Mouse (Mus musculus): ENCODE measurements around the gene Leprot.

Gene Leprot

GRCm38 (mm10) chr4:101669161-101669560 is 21.6 kb downstream of the Leprot start:
- DNase-seq = no peak

GRCm38 (mm10) chr4:101669811-101670210 is 22.3 kb downstream of the Leprot start:
- no peak for DNase-seq

GRCm38 (mm10) chr4:101674790-101675189 is 27.3 kb downstream of the Leprot start:
- no peak for DNase-seq

GRCm38 (mm10) chr4:101675726-101676125 is 28.2 kb downstream of the Leprot start:
- no peak for DNase-seq

- no peak for DNase-seq
Measured at GRCm38 (mm10) chr4:101682620-101683019, 35.1 kb downstream of the Leprot start.

GRCm38 (mm10) chr4:101683086-101683485 is 35.6 kb downstream of the Leprot start:
- no peak for DNase-seq

- DNase-seq = no peak
Measured at GRCm38 (mm10) chr4:101684821-101685220, 37.3 kb downstream of the Leprot start.

GRCm38 (mm10) chr4:101686227-101686810 is 38.8 kb downstream of the Leprot start:
- DNase-seq = no peak

- DNase-seq = no peak
Measured at GRCm38 (mm10) chr4:101689241-101689640, 41.7 kb downstream of the Leprot start.

GRCm38 (mm10) chr4:101689645-101690044 is 42.1 kb downstream of the Leprot start:
- DNase-seq = no peak

- no peak for DNase-seq
Measured at GRCm38 (mm10) chr4:101692892-101693291, 45.4 kb downstream of the Leprot start.

GRCm38 (mm10) chr4:101694529-101694928 is 47.0 kb downstream of the Leprot start:
- DNase-seq = no peak

GRCm38 (mm10) chr4:101697236-101697635 is 49.7 kb downstream of the Leprot start:
- DNase-seq = no peak

GRCm38 (mm10) chr4:101699423-101699822 is 51.9 kb downstream of the Leprot start:
- DNase-seq = no peak

- DNase-seq = no peak
Measured at GRCm38 (mm10) chr4:101700892-101701640, 53.5 kb downstream of the Leprot start.

GRCm38 (mm10) chr4:101705325-101705724 is 57.8 kb downstream of the Leprot start:
- DNase-seq = no peak

- DNase-seq = no peak
Measured at GRCm38 (mm10) chr4:101707234-101707633, 59.7 kb downstream of the Leprot start.

GRCm38 (mm10) chr4:101707953-101708352 is 60.4 kb downstream of the Leprot start:
- no peak for DNase-seq

Data from retina, postnatal 1 day (tissue).